Mouse (Mus musculus): Measurements from ENCODE around the gene Lnx2. TPM values are rescaled to one million over a fixed set of nuclear protein-coding genes. Genes with fewer than 3 reads are reported as not detected.

Gene Lnx2
- total and polyA plus RNA-seq, 3 experiments: 20.3 to 30.1 (median 22.9) TPM

DNA sequence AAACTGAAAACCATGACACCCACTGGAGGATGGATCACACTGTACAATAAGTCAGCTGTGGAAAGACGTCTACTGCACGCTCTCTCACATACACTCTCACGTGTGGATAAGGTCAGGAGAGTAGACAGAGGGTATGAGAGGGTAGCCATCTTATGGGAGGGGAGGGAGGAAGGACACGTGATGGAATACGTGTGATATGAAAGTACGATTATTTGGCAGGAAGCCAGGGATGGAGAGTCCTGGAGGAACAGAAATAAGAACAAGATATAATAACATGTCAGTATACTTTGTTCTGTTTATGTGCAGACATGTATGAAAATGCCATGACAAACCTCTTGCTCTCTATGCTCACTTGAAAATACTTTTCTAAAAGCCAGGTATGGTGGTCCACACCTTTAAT, 41.1 kb downstream of the Lnx2 start:
- no peak overlapping the region for H3K9ac ChIP-seq (ENCODE audit: insufficient read depth, low read depth)
- H3K9me3 ChIP-seq (replicated peaks; ENCODE audit: low read length): no peaks in the 10 kb centered on the region
- peaks cover 2 to 24% of the 10 kb centered on the region in 2 experiments; a peak in 2 of 4 replicates for H3K4me1 ChIP-seq (ENCODE audit: control insufficient read depth in 1 of 2, insufficient read depth in 2 of 2)
- H3K79me2 ChIP-seq (replicated peaks; ENCODE audit: control insufficient read depth, extremely low read depth, insufficient read depth, poor library complexity, severe bottlenecking): peaks cover 50% of the 10 kb centered on the region
- peaks cover 83 to 98% of the 10 kb centered on the region in 2 experiments for H3K36me3 ChIP-seq (replicated peaks in 1 of 2; ENCODE audit: control insufficient read depth in 1 of 2, insufficient read depth in 1 of 2, low read length in 1 of 2)
- no peak for DNase-seq (ENCODE audit: extremely low read depth)
- H3K27me3 ChIP-seq (replicated peaks): no peaks in the 10 kb centered on the region
- in situ Hi-C loops (cut with MboI; ENCODE audit: low pct_ligation_motif_present, low pct_unique_long_range_greater_than_20kb, low sequenced_read_pairs): no loop called here
- H3K27ac ChIP-seq (ENCODE audit: insufficient read depth, low read depth): no peak overlapping the region
- dilution Hi-C loops (cut with MboI; ENCODE audit: extremely low pct_ligation_motif_present, extremely low pct_unique_long_range_greater_than_20kb, low sequenced_read_pairs): no loop called here
- no peak overlapping the region for H3K4me2 ChIP-seq (ENCODE audit: insufficient read depth, low read depth, poor library complexity, severe bottlenecking)
- TF ChIP-seq ETS1 (conservative IDR thresholded peaks at IDR 0.05; ENCODE audit: low read depth, low read length): no peak
- no peak for TF ChIP-seq EP300 (IDR thresholded peaks at IDR 0.05; ENCODE audit: low read length)
- no peak for TF ChIP-seq POLR2AphosphoS2 (IDR thresholded peaks at IDR 0.05; ENCODE audit: low read depth, low read length)
- no peak for TF ChIP-seq PAX5 (IDR thresholded peaks at IDR 0.05; ENCODE audit: low read length)
- no peak for TF ChIP-seq JUND (conservative IDR thresholded peaks at IDR 0.05; ENCODE audit: low read depth, low read length)
- no peak for TF ChIP-seq ZC3H11A (IDR thresholded peaks at IDR 0.05; ENCODE audit: low read depth, low read length)
- TF ChIP-seq USF1 (IDR thresholded peaks at IDR 0.05; ENCODE audit: low read depth, low read length): no peak
- no peak for TF ChIP-seq UBTF (IDR thresholded peaks at IDR 0.05; ENCODE audit: low read depth, low read length)
- no peak for TF ChIP-seq ELF1 (IDR thresholded peaks at IDR 0.05; ENCODE audit: low read depth, low read length)
- TF ChIP-seq CHD1 (IDR thresholded peaks at IDR 0.05; ENCODE audit: low read depth, low read length): no peak
- no peak for TF ChIP-seq JUN (IDR thresholded peaks at IDR 0.05; ENCODE audit: insufficient read depth, low read depth, low read length)
- TF ChIP-seq ZNF384 (IDR thresholded peaks at IDR 0.05; ENCODE audit: low read depth, low read length): no peak
- no peak for TF ChIP-seq MXI1 (IDR thresholded peaks at IDR 0.05; ENCODE audit: low read depth, low read length)
- no peak for TF ChIP-seq HCFC1 (IDR thresholded peaks at IDR 0.05; ENCODE audit: low read depth, low read length)
- TF ChIP-seq MAX (IDR thresholded peaks at IDR 0.05; ENCODE audit: low read length): no peak
- TF ChIP-seq ZMIZ1 (IDR thresholded peaks at IDR 0.05; ENCODE audit: low read depth, low read length): no peak
- no peak overlapping the region for H3K4me3 ChIP-seq (replicated peaks in 1 of 3; ENCODE audit: low read depth in 2 of 3, low read length in 2 of 3, poor library complexity in 1 of 3)

- DNase-seq (ENCODE audit: extremely low read depth): no peak
- dilution Hi-C loops (cut with MboI; ENCODE audit: extremely low pct_ligation_motif_present, extremely low pct_unique_long_range_greater_than_20kb, low sequenced_read_pairs): no loop called here
- Histone ChIP-seq H3K36me3 (replicated peaks in 1 of 2; ENCODE audit: control insufficient read depth in 1 of 2, insufficient read depth in 1 of 2, low read length in 1 of 2) (peaks cover 79 to 98% of the 10 kb centered on the region in 2 experiments), H3K9me3 (replicated peaks; ENCODE audit: low read length) (no peaks in the 10 kb centered on the region), H3K27ac (ENCODE audit: insufficient read depth, low read depth) (no peak overlapping the region), H3K9ac (ENCODE audit: insufficient read depth, low read depth) (no peak overlapping the region), H3K4me1 (ENCODE audit: control insufficient read depth in 1 of 2, insufficient read depth in 2 of 2) (peaks cover 2 to 20% of the 10 kb centered on the region in 2 experiments; a peak in 2 of 4 replicates), H3K79me2 (replicated peaks; ENCODE audit: control insufficient read depth, extremely low read depth, insufficient read depth, poor library complexity, severe bottlenecking) (peaks cover 43% of the 10 kb centered on the region), H3K4me2 (ENCODE audit: insufficient read depth, low read depth, poor library complexity, severe bottlenecking) (no peak overlapping the region), H3K4me3 (replicated peaks in 1 of 3; ENCODE audit: low read depth in 2 of 3, low read length in 2 of 3, poor library complexity in 1 of 3) (no peak overlapping the region), H3K27me3 (replicated peaks) (no peaks in the 10 kb centered on the region)
- no peak for TF ChIP-seq SMC3 (IDR thresholded peaks at IDR 0.05; ENCODE audit: low read depth, low read length)
- no peak for TF ChIP-seq UBTF (IDR thresholded peaks at IDR 0.05; ENCODE audit: low read depth, low read length)
- no peak for TF ChIP-seq SIN3A (IDR thresholded peaks at IDR 0.05; ENCODE audit: low read length)
- no peak for TF ChIP-seq NRF1 (IDR thresholded peaks at IDR 0.05; ENCODE audit: low read depth, low read length)
- TF ChIP-seq JUND (conservative IDR thresholded peaks at IDR 0.05; ENCODE audit: low read depth, low read length): no peak
- TF ChIP-seq CHD2 (IDR thresholded peaks at IDR 0.05; ENCODE audit: low read length): no peak
- TF ChIP-seq IRF4 (IDR thresholded peaks at IDR 0.05; ENCODE audit: low read depth, low read length): no peak
- TF ChIP-seq RAD21 (IDR thresholded peaks at IDR 0.05; ENCODE audit: low read depth, low read length): no peak
- TF ChIP-seq MAZ (IDR thresholded peaks at IDR 0.05; ENCODE audit: low read depth, low read length): no peak
- in situ Hi-C loops (cut with MboI; ENCODE audit: low pct_ligation_motif_present, low pct_unique_long_range_greater_than_20kb, low sequenced_read_pairs): no loop called here
These were observed 42.1 kb downstream of the Lnx2 start for GRCm38 (mm10) chr5:147034283-147034682.
